Mouse (Mus musculus): ENCODE measurements around the gene Fam222b.

- no peak for TF ChIP-seq EP300 (IDR thresholded peaks at IDR 0.05; ENCODE audit: low read depth)
- no peak for TF ChIP-seq CTCF (IDR thresholded peaks at IDR 0.05; ENCODE audit: low read depth)
Measured at GRCm38 (mm10) chr11:78100746-78101145, 6.3 kb downstream of the Fam222b start.
